Mouse (Mus musculus) heart, postnatal 0 days (tissue): ENCODE results near the gene Rbfox1.

ENCODE experiments used
- CTCF ChIP-seq: IDR thresholded peaks from 2 replicates; pipeline ENCODE4 v1.5.1; 2016; ENCODE audit warnings: antibody characterized with exemption, control low read depth, low read depth
- EP300 ChIP-seq: IDR thresholded peaks from 2 replicates; pipeline ENCODE4 v1.6.1; 2016; ENCODE audit warnings: antibody characterized with exemption, low read depth

- TF ChIP-seq EP300, result no peak
- no peak for TF ChIP-seq CTCF
Observed at GRCm38 (mm10) chr16:6716214-6716911, 831.2 kb downstream of the Rbfox1 start.
